Comparison of ENCODE assay signal across 20 mouse cellular contexts in genomic region chr14:12950922-12951321, GRCm38 (mm10).
A peak's percentile ranks its signal among the peaks of the same experiment; 100 is the strongest.
DNase-seq lines count a peak whose midpoint lies in the region; ATAC-seq and TF ChIP-seq lines count a peak whose summit lies in the region.
"Had no signal": no experiment of that assay in that cellular context is flagged by ENCODE, and none has a peak within 500 bp of the region (broad histone marks: within the 10 kb centered on the region; RNA-seq: fewer than 3 reads in every experiment).

No protein-coding gene starts in this region.

- no peak overlapping the region for H3K27ac ChIP-seq in midbrain, embryonic 14.5 days (replicated peaks; ENCODE audit: low read depth, low read length)
- H3K27ac ChIP-seq in midbrain, embryonic 10.5 days (replicated peaks) = no peak overlapping the region
- no peak overlapping the region for H3K27ac ChIP-seq in midbrain, embryonic 16.5 days (ENCODE audit: low read length)
- H3K27ac ChIP-seq: embryonic facial prominence, embryonic 10.5 days; embryonic facial prominence, embryonic 12.5 days; forebrain, embryonic 10.5 days; forebrain, embryonic 12.5 days had no signal

- H3K4me3 ChIP-seq in midbrain, embryonic 14.5 days (replicated peaks; ENCODE audit: low read depth, low read length) = no peak overlapping the region
- no peak overlapping the region for H3K4me3 ChIP-seq in midbrain, embryonic 10.5 days
- no peak overlapping the region for H3K4me3 ChIP-seq in midbrain, embryonic 16.5 days (ENCODE audit: low read depth, low read length)
- H3K4me3 ChIP-seq: embryonic facial prominence, embryonic 10.5 days; embryonic facial prominence, embryonic 12.5 days; erythroblast, embryonic 14.5 days; forebrain, embryonic 10.5 days; forebrain, embryonic 12.5 days had no signal

- H3K36me3 ChIP-seq in midbrain, embryonic 14.5 days (ENCODE audit: control insufficient read depth, insufficient read depth, low read length) = no peaks in the 10 kb centered on the region
- H3K36me3 ChIP-seq in midbrain, embryonic 10.5 days = no peaks in the 10 kb centered on the region
- H3K36me3 ChIP-seq in midbrain, embryonic 16.5 days (ENCODE audit: control insufficient read depth, insufficient read depth, low read length) = no peaks in the 10 kb centered on the region
- H3K36me3 ChIP-seq: embryonic facial prominence, embryonic 10.5 days; embryonic facial prominence, embryonic 12.5 days; forebrain, embryonic 10.5 days; forebrain, embryonic 12.5 days had no signal

- H3K9me3 ChIP-seq in midbrain, embryonic 14.5 days (ENCODE audit: control insufficient read depth, low read length) = no peaks in the 10 kb centered on the region
- H3K9me3 ChIP-seq in midbrain, embryonic 10.5 days (replicated peaks) = no peaks in the 10 kb centered on the region
- H3K9me3 ChIP-seq in midbrain, embryonic 16.5 days (replicated peaks; ENCODE audit: control insufficient read depth, low read length, poor library complexity, severe bottlenecking) = no peaks in the 10 kb centered on the region
- H3K9me3 ChIP-seq: embryonic facial prominence, embryonic 10.5 days; embryonic facial prominence, embryonic 12.5 days; forebrain, embryonic 10.5 days; forebrain, embryonic 12.5 days had no signal

- ATAC-seq in midbrain, embryonic 14.5 days (ENCODE audit: low FRiP score, low TSS enrichment) = no peak
- peak; percentile 60 for ATAC-seq in midbrain, embryonic 16.5 days
- no peak for ATAC-seq in erythroblast, adult 5-6 weeks (replicated peaks; ENCODE audit: low FRiP score, poor library complexity, severe bottlenecking)
- ATAC-seq: forebrain, embryonic 14.5 days; forebrain, postnatal 0 days had no signal

- H3K4me1 ChIP-seq in midbrain, embryonic 14.5 days (ENCODE audit: control insufficient read depth, insufficient read depth, low read length) = no peaks in the 10 kb centered on the region
- H3K4me1 ChIP-seq in midbrain, embryonic 10.5 days = no peaks in the 10 kb centered on the region
- no peaks in the 10 kb centered on the region for H3K4me1 ChIP-seq in midbrain, embryonic 16.5 days (ENCODE audit: control insufficient read depth, insufficient read depth, low read length)
- H3K4me1 ChIP-seq: embryonic facial prominence, embryonic 10.5 days; embryonic facial prominence, embryonic 12.5 days; forebrain, embryonic 10.5 days; forebrain, embryonic 12.5 days had no signal

- WGBS in midbrain, embryonic 14.5 days = 65% methylated on average over 1 of the region's 1 CpGs
- WGBS in midbrain, embryonic 10.5 days = 91% methylated on average over 1 of the region's 1 CpGs
- WGBS in midbrain, embryonic 16.5 days = 81% methylated on average over 1 of the region's 1 CpGs

- H3K27me3 ChIP-seq in midbrain, embryonic 14.5 days (ENCODE audit: control insufficient read depth, insufficient read depth, low read length) = no peaks in the 10 kb centered on the region
- no peaks in the 10 kb centered on the region for H3K27me3 ChIP-seq in midbrain, embryonic 10.5 days (ENCODE audit: low read depth, poor library complexity, severe bottlenecking)
- H3K27me3 ChIP-seq in midbrain, embryonic 16.5 days (ENCODE audit: control insufficient read depth, insufficient read depth, low read depth, low read length) = no peaks in the 10 kb centered on the region
- H3K27me3 ChIP-seq: embryonic facial prominence, embryonic 12.5 days; forebrain, embryonic 12.5 days had no signal

- H3K4me2 ChIP-seq in midbrain, embryonic 14.5 days (ENCODE audit: low read length) = no peak overlapping the region
- H3K4me2 ChIP-seq in midbrain, embryonic 16.5 days (ENCODE audit: low read length) = no peak overlapping the region
- H3K4me2 ChIP-seq: embryonic facial prominence, embryonic 12.5 days; forebrain, embryonic 12.5 days had no signal

- no peak for TF ChIP-seq POLR2A in brain, embryonic 14.5 days (IDR thresholded peaks at IDR 0.05; ENCODE audit: borderline replicate concordance, extremely low read depth, insufficient read depth, insufficient read length, poor library complexity, severe bottlenecking)

- TF ChIP-seq CTCF in brain, embryonic 14.5 days (IDR thresholded peaks at IDR 0.05; ENCODE audit: borderline replicate concordance, extremely low read depth, insufficient read depth, insufficient read length) = no peak

- DNase-seq in midbrain, embryonic 14.5 days = peak; percentile 67
- no peak for DNase-seq in midbrain, embryonic 10.5 days (ENCODE audit: low spot score)
- peak; percentile 41 for DNase-seq in brain, embryonic 14.5 days (ENCODE audit: low read depth)
- DNase-seq: adrenal gland, adult 2 months; adrenal gland, postnatal 10 days; adrenal gland, postnatal 25 days; cerebellum, adult 11-12 months; cerebellum, adult 2 months; cerebellum, adult 9-10 months; cerebellum, postnatal 10 days; cerebellum, postnatal 25 days; forebrain, postnatal 0 days had no signal

- no peak overlapping the region for H3K9ac ChIP-seq in midbrain, embryonic 14.5 days (replicated peaks; ENCODE audit: low read length)
- no peak overlapping the region for H3K9ac ChIP-seq in midbrain, embryonic 16.5 days (ENCODE audit: low read depth, low read length)
- H3K9ac ChIP-seq: embryonic facial prominence, embryonic 12.5 days; forebrain, embryonic 12.5 days; forebrain, postnatal 0 days had no signal
